Mouse (Mus musculus): Measurements from ENCODE around the gene Vmn1r166. TPM values are rescaled to one million over a fixed set of nuclear protein-coding genes. Genes with fewer than 3 reads are reported as not detected.
"Not testable (repeated sequence)": the region's sequence is repeated elsewhere in the genome, so short reads cannot be mapped to it uniquely, and the experiment has no call there.

The Vmn1r166 gene
- polyA plus RNA-seq (2012), result not detected in 2 replicates

- H3K4me3 ChIP-seq (replicated peaks); H3K9me3 ChIP-seq (ENCODE audit: control insufficient read depth, low read length); H3K36me3 ChIP-seq (ENCODE audit: control insufficient read depth); H3K27me3 ChIP-seq (ENCODE audit: control insufficient read depth); H3K4me1 ChIP-seq (ENCODE audit: control insufficient read depth): not testable (repeated sequence)
These were observed at the start of gene Vmn1r166 for GRCm38 (mm10) chr7:23251582-23251981. TSS of gene Vmn1r166 (minus strand) at chr7:23251682.

GRCm38 (mm10) chr7:23300892-23301291 lies 49.4 kb upstream of the Vmn1r166 start, which contains the start of gene Nlrp4e:
TSS of gene Nlrp4e (plus strand) at chr7:23301192.
- H3K36me3 ChIP-seq (ENCODE audit: control insufficient read depth); H3K4me1 ChIP-seq (ENCODE audit: control insufficient read depth); H3K27me3 ChIP-seq (ENCODE audit: control insufficient read depth); H3K4me3 ChIP-seq (replicated peaks); H3K9me3 ChIP-seq (ENCODE audit: control insufficient read depth, low read length): not testable (repeated sequence)

- not testable (repeated sequence) for H3K4me3 ChIP-seq (replicated peaks); H3K27me3 ChIP-seq (ENCODE audit: control insufficient read depth); H3K4me1 ChIP-seq (ENCODE audit: control insufficient read depth); H3K9me3 ChIP-seq (ENCODE audit: control insufficient read depth, low read length); H3K36me3 ChIP-seq (ENCODE audit: control insufficient read depth)
These were observed 27.3 kb upstream of the Vmn1r166 start, which contains the start of gene Gm6902 for GRCm38 (mm10) chr7:23278800-23279199. TSS of gene Gm6902 (minus strand) at chr7:23278900.

- not testable (repeated sequence) for H3K36me3 ChIP-seq (ENCODE audit: control insufficient read depth); H3K4me3 ChIP-seq (replicated peaks); H3K9me3 ChIP-seq (ENCODE audit: control insufficient read depth, low read length); H3K4me1 ChIP-seq (ENCODE audit: control insufficient read depth); H3K27me3 ChIP-seq (ENCODE audit: control insufficient read depth)
These were observed 34.5 kb downstream of the Vmn1r166 start, which contains the start of gene Vmn1r165 for GRCm38 (mm10) chr7:23217032-23217431. TSS of gene Vmn1r165 (plus strand) at chr7:23217332.

Other genes with a start within 250 kb of the Vmn1r166 start
- gene Gm4216, start 231.8 kb downstream of the Vmn1r166 start, polyA plus RNA-seq (2012), result not detected in 2 replicates
- gene Vmn1r163, start 196.1 kb downstream of the Vmn1r166 start, polyA plus RNA-seq (2012), result 0.09 TPM in 1 of 2 replicates, not detected in the other
- not detected in 2 replicates for gene Gm8720, start 184.2 kb downstream of the Vmn1r166 start, polyA plus RNA-seq (2012)
- not detected in 2 replicates for gene Gm10662, start 107.2 kb downstream of the Vmn1r166 start, polyA plus RNA-seq (2012)
- gene Vmn1r165, start 34.4 kb downstream of the Vmn1r166 start, polyA plus RNA-seq (2012), result not detected in 2 replicates
- not detected in 2 replicates for gene Gm6902, start 27.2 kb upstream of the Vmn1r166 start, polyA plus RNA-seq (2012)
- gene Nlrp4e, start 49.5 kb upstream of the Vmn1r166 start, polyA plus RNA-seq (2012), result not detected in 2 replicates
- not detected in 2 replicates for gene Nlrp5, start 134.2 kb upstream of the Vmn1r166 start, polyA plus RNA-seq (2012)